Mouse (Mus musculus) lung, postnatal 0 days (tissue): ENCODE results near the gene Scfd2. TPM values are rescaled to one million over a fixed set of nuclear protein-coding genes. Genes with fewer than 3 reads are reported as not detected.
A peak's percentile ranks its signal among the peaks of the same experiment; 100 is the strongest.

Experiments used
- ATAC-seq: fragments of 200-750 bp; cut with Nextera tagmentation; 2 replicates; pipeline ENCODE4 v1.8.0; 2017; ENCODE audit warnings: moderate library complexity
- DNase-seq: peaks from one replicate; pipeline ENCODE4 v3.0.0-alpha.2; 2016; ENCODE audit warnings: low spot score
- H3K27ac ChIP-seq: fragments of 300-500 bp; sonication (generic); 2 replicates; pipeline ENCODE4 v1.5.1; 2014; ENCODE audit warnings: antibody characterized with exemption, mild to moderate bottlenecking, low read length, mixed read lengths
- H3K27me3 ChIP-seq: fragments of 300-500 bp; sonication (generic); replicated peaks from 2 replicates; pipeline ENCODE4 v1.6.1; 2014; ENCODE audit warnings: low read length, mixed read lengths; ENCODE audit not compliant: insufficient read depth
- H3K36me3 ChIP-seq: fragments of 300-500 bp; sonication (generic); 2 replicates; pipeline ENCODE4 v1.6.1; 2014; ENCODE audit warnings: low read length, mixed read lengths; ENCODE audit not compliant: insufficient read depth
- H3K4me1 ChIP-seq: fragments of 300-500 bp; sonication (generic); 2 replicates; pipeline ENCODE4 v1.6.1; 2014; ENCODE audit warnings: antibody characterized with exemption, low read depth, low read length, mixed read lengths; ENCODE audit not compliant: insufficient read depth
- H3K4me2 ChIP-seq: fragments of 300-500 bp; sonication (generic); replicated peaks from 2 replicates; pipeline ENCODE4 v1.6.1; 2014; ENCODE audit warnings: low read depth, mild to moderate bottlenecking, low read length, moderate library complexity, mixed read lengths
- H3K4me3 ChIP-seq: fragments of 300-500 bp; sonication (generic); 2 replicates; pipeline ENCODE4 v1.5.1; 2014; ENCODE audit warnings: low read depth, low read length
- H3K9ac ChIP-seq: fragments of 300-500 bp; sonication (generic); replicated peaks from 2 replicates; pipeline ENCODE4 v1.6.1; 2014; ENCODE audit warnings: low read depth, mild to moderate bottlenecking
- H3K9me3 ChIP-seq: fragments of 300-500 bp; sonication (generic); 2 replicates; pipeline ENCODE4 v1.6.1; 2016; ENCODE audit warnings: low read length, mixed read lengths
- CTCF ChIP-seq: IDR thresholded peaks from 2 replicates; pipeline ENCODE4 v1.5.1; 2016; ENCODE audit warnings: antibody characterized with exemption, mild to moderate bottlenecking
- EP300 ChIP-seq: IDR thresholded peaks from 2 replicates; pipeline ENCODE4 v1.6.1; 2016; ENCODE audit warnings: antibody characterized with exemption, mild to moderate bottlenecking, control low read depth
- WGBS: fragments of 180-500 bp; shearing (Covaris S2); extraction: QIAGEN DNeasy Blood & Tissue Kit; methylation state at CpG from one replicate; pipeline ENCODE4 v1.1.7; 2014; 5-methylcytosine and 5-hydroxymethylcytosine counted together
- polyA plus RNA-seq: library from polyadenylated mRNA; unstranded; fragments of >200 nt; fragmentation: Nextera tagmentation; extraction: Ambion mirVana; gene quantifications from 2 replicates; pipeline ENCODE4 v1.2.1, GENCODE M21; 2015

The Scfd2 gene
- polyA plus RNA-seq = 10.9 and 11.4 TPM in 2 replicates

DNA sequence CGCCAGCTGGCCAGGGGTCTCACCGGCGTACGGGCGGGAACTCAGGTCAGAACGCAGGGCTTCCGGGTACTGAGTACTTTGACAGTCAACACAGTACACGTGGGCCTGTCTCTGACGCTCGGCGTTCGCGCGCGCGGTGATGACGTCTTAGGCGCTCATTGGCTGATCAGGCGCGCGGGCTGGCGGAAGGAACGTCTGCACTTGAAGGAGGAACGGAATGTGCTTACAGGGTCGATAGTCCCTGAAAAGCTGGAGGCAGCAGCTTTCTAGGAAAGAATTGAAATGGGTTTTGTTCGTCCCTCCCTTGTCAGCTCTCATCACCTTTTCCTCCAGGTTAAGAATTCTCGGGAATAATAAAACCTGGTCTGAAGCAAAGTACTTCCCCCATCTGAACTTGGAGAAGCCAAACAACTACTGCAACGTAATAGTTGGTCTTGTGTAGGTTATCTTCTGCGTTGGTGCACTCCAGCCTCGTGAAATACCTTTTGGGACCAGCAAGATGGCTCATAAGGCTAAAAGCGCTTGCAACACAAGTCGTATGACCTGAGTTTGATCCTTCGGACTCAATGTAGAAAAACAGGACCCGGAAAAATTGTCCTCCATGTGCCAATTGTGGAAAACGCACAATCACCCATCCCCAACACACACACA lies at the start of gene Scfd2:
TSS of gene Scfd2 (minus strand) at position 130 of the 651 bp plus-strand sequence.
- no peaks in the 10 kb centered on the region for H3K9me3 ChIP-seq
- peak; percentile 97 for DNase-seq
- H3K4me3 ChIP-seq = peak within 1 kb of the TSS; percentile 98
- H3K36me3 ChIP-seq = no peaks in the 10 kb centered on the region
- TF ChIP-seq CTCF = no peak
- peak; percentile 60 for TF ChIP-seq EP300
- ATAC-seq = peak; percentile 92
- peak within 1 kb of the TSS; percentile 92 for H3K4me2 ChIP-seq
- WGBS = 6% methylated on average over 35 of the region's 35 CpGs
- H3K4me1 ChIP-seq = peaks cover 17% of the 10 kb centered on the region
- H3K27ac ChIP-seq = peak within 1 kb of the TSS; percentile 69
- peak within 1 kb of the TSS; percentile 56 for H3K9ac ChIP-seq
- no peaks in the 10 kb centered on the region for H3K27me3 ChIP-seq

DNA sequence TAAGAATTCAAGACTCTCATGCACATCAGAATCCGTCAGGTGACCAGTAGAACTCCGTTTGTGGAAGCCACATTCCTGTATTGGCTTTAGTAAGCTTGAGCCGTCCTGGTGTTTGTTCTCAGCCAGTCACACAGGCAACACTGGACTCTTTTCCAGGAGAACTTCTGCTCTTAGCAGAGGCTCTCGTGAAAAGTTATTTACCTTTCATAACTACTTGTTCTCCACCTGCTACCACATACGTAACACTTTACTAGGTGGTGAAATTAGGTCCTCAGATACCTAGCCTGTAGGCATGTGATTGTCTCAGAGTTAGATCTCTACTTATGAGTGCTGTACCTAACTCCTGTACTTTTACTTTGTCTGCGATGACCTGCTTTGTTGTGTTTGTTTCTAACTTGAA lies 40.2 kb upstream of the Scfd2 start:
- ATAC-seq = peak; percentile 96

DNA sequence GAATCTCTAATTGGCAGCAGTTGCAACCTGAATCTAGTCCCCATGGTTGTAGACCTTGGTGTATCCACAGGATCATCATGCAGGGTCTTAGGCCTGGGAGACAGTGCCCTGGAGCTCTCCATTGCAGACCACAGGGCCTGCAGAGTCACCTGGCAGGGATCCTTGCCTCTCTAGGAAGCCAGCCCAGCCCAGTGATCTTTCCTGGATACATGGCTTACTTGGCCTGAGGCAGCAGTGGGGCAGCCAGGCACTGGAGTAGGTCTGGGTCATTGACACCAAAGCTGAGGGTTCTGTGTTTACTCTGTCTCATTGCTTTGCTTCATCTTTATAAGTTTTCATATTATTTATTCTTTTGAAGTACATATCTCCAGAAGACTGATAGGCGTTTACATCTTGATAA lies 29.6 kb upstream of the Scfd2 start:
- TF ChIP-seq CTCF (no peak), EP300 (no peak)
- no peaks in the 10 kb centered on the region for H3K27me3 ChIP-seq
- WGBS = 84% methylated on average over 1 of the region's 1 CpGs
- no peak for ATAC-seq
- H3K27ac ChIP-seq = no peak overlapping the region
- peaks cover 23% of the 10 kb centered on the region for H3K36me3 ChIP-seq
- no peaks in the 10 kb centered on the region for H3K9me3 ChIP-seq
- DNase-seq = no peak
- no peak overlapping the region for H3K9ac ChIP-seq
- no peak overlapping the region for H3K4me3 ChIP-seq
- no peaks in the 10 kb centered on the region for H3K4me1 ChIP-seq
- no peak overlapping the region for H3K4me2 ChIP-seq

More for the DNA sequence above, 40.2 kb upstream of the Scfd2 start:
- Histone ChIP-seq H3K27me3 (no peaks in the 10 kb centered on the region), H3K27ac (no peak overlapping the region), H3K4me2 (no peak overlapping the region), H3K4me1 (no peaks in the 10 kb centered on the region), H3K36me3 (no peaks in the 10 kb centered on the region), H3K9ac (no peak overlapping the region), H3K9me3 (no peaks in the 10 kb centered on the region), H3K4me3 (no peak overlapping the region)
- no peak for TF ChIP-seq CTCF
- TF ChIP-seq EP300 = peak; percentile 72
- 54% methylated on average over 6 of the region's 6 CpGs for WGBS
- DNase-seq = peak; percentile 88

DNA sequence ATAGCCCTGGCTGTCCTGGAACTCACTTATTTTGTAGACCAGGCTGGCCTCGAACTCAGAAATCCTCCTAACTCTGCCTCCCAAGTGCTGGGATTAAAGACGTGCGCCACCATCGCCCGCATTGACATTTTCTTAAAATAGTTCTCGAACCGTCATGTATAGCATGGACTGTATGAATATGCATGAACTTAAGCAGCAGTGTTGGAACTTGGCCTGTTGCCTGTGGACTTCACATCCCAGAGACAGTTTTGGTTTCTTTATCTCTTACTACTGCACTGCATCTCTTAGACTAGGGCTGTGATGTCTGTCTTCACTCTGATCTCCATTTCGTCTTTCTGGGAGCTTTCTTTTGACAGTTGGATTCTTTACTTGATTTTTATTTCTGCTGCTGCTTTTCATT lies 18.0 kb upstream of the Scfd2 start:
- H3K4me3 ChIP-seq = no peak overlapping the region
- H3K4me1 ChIP-seq = no peaks in the 10 kb centered on the region
- no peak overlapping the region for H3K9ac ChIP-seq
- DNase-seq (no peak), ATAC-seq (no peak)
- no peak for TF ChIP-seq CTCF
- no peak for TF ChIP-seq EP300
- no peaks in the 10 kb centered on the region for H3K9me3 ChIP-seq
- WGBS = 92% methylated on average over 8 of the region's 8 CpGs
- H3K36me3 ChIP-seq = peaks cover 13% of the 10 kb centered on the region; the same call in 1 of the 2 replicates
- no peaks in the 10 kb centered on the region for H3K27me3 ChIP-seq
- no peak overlapping the region for H3K27ac ChIP-seq
- no peak overlapping the region for H3K4me2 ChIP-seq

DNA sequence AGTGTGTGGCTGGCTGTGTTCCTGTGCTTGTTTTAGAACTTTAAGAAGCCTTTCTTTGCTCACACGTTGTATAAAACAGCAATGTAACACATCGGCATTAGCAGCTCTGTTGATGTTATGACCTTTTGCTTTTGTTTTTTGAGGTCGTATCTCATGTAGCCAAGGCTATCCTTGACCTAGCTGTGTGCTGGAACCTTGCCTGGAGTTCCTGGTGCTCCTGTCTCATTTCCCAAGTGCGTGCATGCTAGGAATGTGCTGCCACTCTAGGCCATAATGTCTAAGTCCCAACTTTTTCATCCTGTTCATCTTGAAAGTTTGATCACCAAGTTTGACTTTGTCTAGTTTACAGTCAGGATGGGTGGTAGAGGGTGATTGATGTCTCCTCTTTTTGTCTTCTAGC lies 14.0 kb upstream of the Scfd2 start:
- TF ChIP-seq CTCF (no peak), EP300 (no peak)
- Histone ChIP-seq H3K36me3 (peaks cover 7% of the 10 kb centered on the region; the same call in 1 of the 2 replicates), H3K9me3 (no peaks in the 10 kb centered on the region), H3K4me3 (no peak overlapping the region), H3K9ac (no peak overlapping the region), H3K4me2 (no peak overlapping the region), H3K27ac (no peak overlapping the region), H3K27me3 (no peaks in the 10 kb centered on the region), H3K4me1 (no peaks in the 10 kb centered on the region)
- ATAC-seq (no peak), DNase-seq (no peak)
- 86% methylated on average over 4 of the region's 4 CpGs for WGBS

DNA sequence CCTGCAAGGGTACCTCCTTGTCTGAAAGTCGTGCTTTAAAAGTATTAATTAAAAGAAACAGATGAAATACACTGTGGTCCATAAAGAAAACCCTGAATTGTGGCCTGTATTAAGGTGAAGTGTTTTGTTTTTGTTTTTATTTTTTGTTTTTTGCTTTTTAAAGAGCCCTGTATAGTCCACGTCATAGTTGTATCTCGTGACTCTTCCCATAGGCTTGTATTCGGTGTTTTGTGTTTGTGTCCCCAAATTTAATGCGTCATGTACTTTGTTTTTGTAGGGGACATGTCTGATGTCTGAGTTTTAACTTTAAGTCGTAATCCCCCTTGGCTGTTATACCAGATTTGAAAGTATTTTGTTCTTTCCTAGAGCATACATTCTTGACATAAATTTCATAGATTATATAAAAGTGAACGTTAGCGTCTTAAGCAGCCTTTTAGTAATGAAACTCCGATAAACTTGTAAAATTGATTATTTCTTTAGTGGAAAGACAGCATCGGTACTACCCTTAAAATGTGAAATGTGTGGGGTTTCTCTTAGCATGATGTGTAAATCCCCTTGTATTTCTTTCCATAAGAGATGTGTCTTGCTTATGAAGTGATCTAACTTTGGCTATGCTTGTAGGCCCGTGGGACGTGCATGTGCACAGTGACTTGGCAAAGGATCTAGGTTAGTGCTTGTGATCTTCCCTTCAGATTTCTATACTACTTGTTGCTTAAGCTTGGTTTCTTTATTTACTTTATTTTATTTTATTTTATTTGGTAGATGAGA lies 4.8 kb upstream of the Scfd2 start:
- 31% methylated on average over 12 of the region's 12 CpGs for WGBS
- DNase-seq = peak; percentile 17
- no peaks in the 10 kb centered on the region for H3K27me3 ChIP-seq
- no peak for ATAC-seq
- no peaks in the 10 kb centered on the region for H3K9me3 ChIP-seq
- H3K4me3 ChIP-seq = peak overlapping the region; percentile 88
- peaks cover 7% of the 10 kb centered on the region; the same call in 1 of the 2 replicates for H3K4me1 ChIP-seq
- peak overlapping the region; percentile 95 for H3K27ac ChIP-seq
- TF ChIP-seq EP300 (no peak), CTCF (no peak)
- H3K36me3 ChIP-seq = no peaks in the 10 kb centered on the region
- H3K4me2 ChIP-seq = peak overlapping the region; percentile 70
- H3K9ac ChIP-seq = peak overlapping the region; percentile 96
